Mouse (Mus musculus): ENCODE results near the gene Chid1. TPM values are rescaled to one million over a fixed set of nuclear protein-coding genes. Genes with fewer than 3 reads are reported as not detected.

Gene Chid1
- polyA plus RNA-seq, 1 experiment: 32.0 TPM

- DNase-seq (ENCODE audit: low spot score): peak; percentile 82
These were observed 63.3 kb downstream of the Chid1 start for GRCm38 (mm10) chr7:141476226-141476980.

GRCm38 (mm10) chr7:141475805-141476158, 63.9 kb downstream of the Chid1 start:
- DNase-seq (ENCODE audit: low spot score): no peak

- peak; percentile 88 for DNase-seq (ENCODE audit: low spot score)
These were observed 64.4 kb downstream of the Chid1 start, which contains the start of the genes Polr2l and Tspan4 for GRCm38 (mm10) chr7:141475011-141475804. Polr2l (minus strand) TSS chr7:141475132. Tspan4 (plus strand) TSS chr7:141475240.

- DNase-seq (ENCODE audit: low spot score): no peak
These were observed 65.5 kb downstream of the Chid1 start for GRCm38 (mm10) chr7:141474160-141474559.

GRCm38 (mm10) chr7:141472763-141473162, 66.9 kb downstream of the Chid1 start:
- DNase-seq (ENCODE audit: low spot score): no peak

- no peak for DNase-seq (ENCODE audit: low spot score)
These were observed 67.4 kb downstream of the Chid1 start for GRCm38 (mm10) chr7:141472226-141472625.

- DNase-seq (ENCODE audit: low spot score): no peak
These were observed 68.4 kb downstream of the Chid1 start for GRCm38 (mm10) chr7:141471236-141471635.

GRCm38 (mm10) chr7:141470637-141470944, 69.1 kb downstream of the Chid1 start:
- DNase-seq (ENCODE audit: low spot score): no peak

GRCm38 (mm10) chr7:141469901-141470636, 69.6 kb downstream of the Chid1 start:
- no peak for DNase-seq (ENCODE audit: low spot score)

GRCm38 (mm10) chr7:141469352-141469751, 70.3 kb downstream of the Chid1 start:
- no peak for DNase-seq (ENCODE audit: low spot score)

- DNase-seq (ENCODE audit: low spot score): peak; percentile 38
These were observed 71.0 kb downstream of the Chid1 start for GRCm38 (mm10) chr7:141468522-141469211.

GRCm38 (mm10) chr7:141468164-141468521, 71.5 kb downstream of the Chid1 start:
- no peak for DNase-seq (ENCODE audit: low spot score)

GRCm38 (mm10) chr7:141467230-141468030, 72.2 kb downstream of the Chid1 start, which contains the start of gene Cd151:
Cd151 (plus strand) TSS chr7:141467392.
- DNase-seq (ENCODE audit: low spot score): peak; percentile 88

GRCm38 (mm10) chr7:141466607-141467148, 73.0 kb downstream of the Chid1 start:
- DNase-seq (ENCODE audit: low spot score): no peak

- no peak for DNase-seq (ENCODE audit: low spot score)
These were observed 73.6 kb downstream of the Chid1 start for GRCm38 (mm10) chr7:141466045-141466394.

GRCm38 (mm10) chr7:141465388-141466044, 74.1 kb downstream of the Chid1 start:
- DNase-seq (ENCODE audit: low spot score): no peak

- DNase-seq (ENCODE audit: low spot score): no peak
These were observed 75.0 kb downstream of the Chid1 start for GRCm38 (mm10) chr7:141464603-141465201.

- DNase-seq (ENCODE audit: low spot score): no peak
These were observed 75.6 kb downstream of the Chid1 start for GRCm38 (mm10) chr7:141463824-141464602.

- DNase-seq (ENCODE audit: low spot score): peak; percentile 26
These were observed 77.3 kb downstream of the Chid1 start for GRCm38 (mm10) chr7:141462333-141462821.

Measured in urinary bladder, adult 2 months (tissue).